Mouse (Mus musculus) cerebellum, postnatal 4 days (tissue): Measurements from ENCODE around the gene Tmco1.
A peak's percentile ranks its signal among the peaks of the same experiment; 100 is the strongest.

Experiments used
- DNase-seq, 2 experiments: peaks; one replicate each; pipeline ENCODE4 v3.0.0; 2022; ENCODE audit warnings: low spot score in 2 of 2, mixed read lengths in 1 of 2

Gene Tmco1

DNA sequence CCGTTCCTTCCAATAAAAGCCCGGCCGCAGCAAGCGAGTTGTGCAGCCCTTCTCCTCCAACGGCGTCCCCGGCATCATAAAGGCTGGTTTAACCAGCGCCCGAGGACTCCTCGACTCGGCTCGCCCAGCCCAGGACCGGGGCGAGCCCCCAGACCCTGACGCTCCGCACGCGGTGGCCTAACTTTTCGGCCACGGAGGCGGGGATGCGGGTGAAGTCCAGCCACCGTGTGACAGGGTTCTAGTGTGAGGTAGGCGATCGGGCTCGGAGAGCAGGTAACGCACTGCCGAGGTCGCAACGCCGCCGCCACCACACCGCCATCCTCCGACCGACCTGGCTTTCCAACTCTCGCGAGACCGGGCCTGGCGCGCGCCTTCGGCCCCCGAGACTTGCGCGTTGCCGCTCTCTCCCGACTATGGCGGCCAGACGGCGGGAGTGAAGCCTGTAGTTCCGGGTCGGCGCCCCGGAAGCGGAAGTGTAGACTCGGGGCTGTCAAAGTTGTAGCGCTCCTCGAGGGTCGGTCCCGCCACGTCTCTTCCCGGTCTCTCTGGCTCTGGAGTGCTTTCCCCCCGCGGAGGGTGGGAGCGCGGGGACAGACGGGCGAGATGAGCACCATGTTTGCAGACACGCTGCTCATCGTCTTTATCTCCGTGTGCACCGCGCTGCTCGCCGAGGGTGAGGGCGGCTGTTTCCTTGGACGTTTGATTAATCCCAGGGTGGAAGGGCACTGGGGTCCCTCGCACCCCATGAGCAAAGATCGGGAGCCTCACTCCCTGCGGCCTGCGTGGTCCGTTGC, at the start of gene Tmco1:
Gene Tmco1 (plus strand): TSS at position 118 of the 794 bp plus-strand sequence.
- DNase-seq, result peak; percentile 97 to 99

DNA sequence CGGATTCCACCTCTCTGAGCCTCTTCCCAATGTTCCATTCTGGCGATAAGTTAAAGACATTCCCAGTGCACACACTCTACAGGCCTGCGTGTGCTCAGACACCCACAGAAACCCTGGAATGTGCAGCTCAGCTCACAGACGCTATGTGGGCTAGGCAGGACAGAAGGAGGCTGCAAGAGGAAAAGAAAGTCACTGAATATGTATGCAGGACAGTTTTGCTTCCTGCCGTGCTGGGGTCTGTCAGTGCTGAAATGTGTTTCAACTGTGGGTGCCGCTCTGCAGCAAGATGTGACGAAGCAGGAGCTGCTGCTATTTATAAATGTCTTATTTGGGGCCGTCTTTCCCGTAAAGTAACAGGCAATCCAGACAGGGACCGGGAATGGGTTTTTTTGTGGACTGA, 48.5 kb upstream of the Tmco1 start:
- DNase-seq, result no peak

DNA sequence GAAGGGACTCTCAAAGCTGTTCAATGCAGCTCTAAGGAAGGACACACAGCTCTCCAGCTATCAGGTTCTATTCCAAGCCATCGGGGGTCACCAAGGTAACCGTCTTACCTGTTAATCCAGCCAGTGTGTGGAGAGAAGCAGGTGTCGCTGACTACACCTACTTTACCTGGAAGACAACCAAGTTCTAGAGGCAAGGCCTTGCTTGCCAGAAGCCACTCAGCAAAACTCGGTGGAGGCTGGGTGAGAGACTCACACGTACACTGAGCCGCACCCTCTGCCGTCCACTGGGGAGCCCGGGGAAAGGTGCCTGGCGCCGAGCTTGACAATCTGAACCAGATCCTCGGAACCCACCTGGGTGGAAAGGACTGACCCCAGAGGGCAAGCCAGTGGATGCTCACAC, 46.4 kb upstream of the Tmco1 start:
- DNase-seq, result no peak

DNA sequence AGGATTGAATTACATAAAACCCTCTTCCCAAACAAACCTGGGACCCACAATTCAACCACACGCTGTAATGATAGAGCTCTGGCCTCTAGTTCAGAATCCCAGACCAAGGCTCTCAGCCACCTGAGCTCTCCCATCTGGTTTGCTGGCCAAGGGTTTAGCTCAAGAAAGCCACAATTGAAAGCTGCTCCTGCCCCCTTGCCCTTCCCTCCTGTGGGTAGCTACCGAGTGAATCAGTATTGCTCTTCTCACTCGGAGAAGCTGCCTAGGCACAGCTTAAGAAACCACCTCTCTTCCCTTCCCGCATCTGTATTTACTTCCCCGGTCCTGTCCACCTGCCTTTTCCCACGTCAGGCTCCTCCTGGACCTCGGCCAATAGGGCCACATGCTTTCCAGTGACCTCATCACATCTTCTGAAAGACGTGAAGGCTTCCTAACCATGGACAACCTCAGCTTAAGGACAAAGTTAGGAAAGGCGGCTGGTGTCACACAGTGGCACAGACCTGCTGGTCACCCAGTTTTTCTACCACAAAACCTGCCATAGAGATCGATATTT, 45.6 kb upstream of the Tmco1 start:
- DNase-seq, result no peak

DNA sequence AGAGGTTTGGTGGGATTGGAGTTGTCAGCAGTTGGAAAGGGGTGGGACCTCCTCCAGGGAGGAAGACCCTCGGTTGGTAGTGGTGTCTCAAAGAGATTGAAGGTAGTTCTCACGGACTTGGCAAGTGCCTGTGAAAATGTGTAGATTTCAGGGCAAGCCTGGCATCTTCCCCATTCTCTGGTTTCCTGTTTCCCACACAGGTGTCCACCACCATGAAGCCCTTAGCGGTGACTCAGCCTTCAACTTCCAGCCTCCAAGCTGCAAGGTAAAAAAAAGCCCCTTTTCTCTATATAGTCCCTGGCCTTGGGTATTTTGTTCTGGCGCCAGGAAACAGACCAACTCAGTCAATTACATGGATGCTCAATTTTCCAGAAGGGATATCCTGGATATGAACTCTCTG, 42.8 kb upstream of the Tmco1 start:
- no peak for DNase-seq

DNA sequence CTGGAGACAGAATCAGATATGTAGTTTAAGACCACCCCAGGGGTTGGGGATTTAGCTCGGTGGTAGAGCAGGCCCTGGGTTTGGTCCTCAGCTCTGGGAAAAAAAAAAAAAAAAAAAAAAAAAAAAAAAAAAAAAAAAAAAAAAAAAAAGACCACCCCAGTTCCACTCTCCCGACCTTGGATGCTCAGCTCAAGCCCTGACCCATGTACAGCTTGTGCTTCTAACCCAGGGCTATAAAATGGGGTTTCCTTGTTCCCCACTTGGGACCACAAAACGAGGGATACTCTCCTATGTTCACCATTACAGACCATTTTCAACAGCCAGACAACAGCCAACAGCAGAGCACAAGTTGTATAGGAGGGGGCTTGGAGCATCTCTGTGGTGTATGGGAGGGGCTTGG, 41.5 kb upstream of the Tmco1 start:
- no peak for DNase-seq

DNA sequence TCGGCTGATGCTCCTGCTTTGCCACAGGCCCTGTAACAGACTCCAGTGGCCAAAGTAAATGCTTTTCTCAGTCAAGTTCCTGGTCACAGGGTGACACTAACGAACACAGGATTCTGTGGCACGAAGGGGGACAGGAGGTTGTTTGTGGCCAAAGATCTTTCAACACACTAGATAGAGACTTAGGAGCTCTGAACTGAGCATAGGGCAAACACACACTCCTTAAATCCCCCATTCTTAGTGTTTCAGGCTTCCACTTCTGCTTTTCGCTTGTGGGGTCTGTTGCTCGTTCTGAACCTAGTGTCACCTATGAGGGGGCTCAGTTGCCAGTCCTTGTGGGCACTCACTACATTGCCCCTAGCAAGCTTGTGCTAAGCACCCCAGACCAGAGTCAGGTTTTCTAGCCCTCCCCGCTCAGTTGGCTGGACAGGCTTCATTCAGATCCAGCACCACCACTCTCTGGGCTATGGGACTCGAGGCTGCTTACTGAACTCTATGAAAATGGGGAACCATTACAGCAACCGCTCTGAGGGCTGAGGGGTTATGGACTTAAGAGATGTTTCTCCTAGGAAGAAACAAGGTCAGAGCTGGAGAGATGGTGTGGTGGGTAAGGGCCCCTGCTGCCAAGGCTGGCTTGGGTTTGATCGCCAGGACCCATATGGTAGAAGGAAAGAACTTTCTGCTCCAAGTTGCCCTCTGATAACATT, 39.7 kb upstream of the Tmco1 start:
- no peak for DNase-seq

DNA sequence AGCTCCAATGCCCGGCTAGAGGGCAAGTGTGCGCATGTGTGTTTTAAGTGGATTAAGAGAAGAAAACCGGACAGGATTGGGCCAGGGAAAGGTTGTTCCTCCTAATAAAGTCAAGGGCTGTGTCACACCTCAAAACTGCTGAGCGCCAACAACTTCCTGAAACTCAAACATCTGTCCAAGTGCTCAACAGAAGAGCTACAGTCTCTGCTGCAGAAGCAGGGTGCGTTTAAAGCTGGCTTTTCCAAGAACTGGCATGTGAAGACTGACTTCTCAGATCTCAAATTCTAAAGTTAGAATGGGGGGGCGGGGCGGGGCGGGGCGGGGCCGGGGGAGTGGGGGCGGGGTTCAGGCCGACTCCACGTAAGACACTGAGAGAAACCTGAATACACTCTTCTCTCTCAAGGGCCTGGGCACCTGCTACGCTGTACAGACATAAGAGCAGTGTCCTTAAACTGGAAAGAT, 38.8 kb upstream of the Tmco1 start:
- no peak for DNase-seq

DNA sequence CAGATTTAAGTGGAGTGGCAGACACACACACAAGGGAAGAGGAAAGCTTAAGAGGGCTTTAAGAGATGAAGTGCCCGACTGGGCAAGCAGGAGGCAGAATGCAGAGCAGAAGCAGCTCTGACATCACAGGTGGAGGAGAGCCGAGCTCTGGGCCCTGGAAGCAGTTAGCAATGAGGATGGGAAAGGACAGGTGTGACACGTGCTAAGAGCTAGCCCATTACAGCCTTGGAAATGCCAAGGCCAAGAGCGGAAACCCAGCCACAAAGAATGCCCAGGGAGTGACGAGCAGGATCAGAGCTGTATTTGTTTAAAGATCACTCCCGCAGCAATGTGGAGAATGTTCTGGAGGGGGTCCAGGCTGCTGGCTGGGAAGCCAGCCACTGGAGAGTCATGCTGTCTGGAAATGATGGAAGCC, 38.3 kb upstream of the Tmco1 start:
- peak in 1 of 2 experiments; percentile 66 for DNase-seq

DNA sequence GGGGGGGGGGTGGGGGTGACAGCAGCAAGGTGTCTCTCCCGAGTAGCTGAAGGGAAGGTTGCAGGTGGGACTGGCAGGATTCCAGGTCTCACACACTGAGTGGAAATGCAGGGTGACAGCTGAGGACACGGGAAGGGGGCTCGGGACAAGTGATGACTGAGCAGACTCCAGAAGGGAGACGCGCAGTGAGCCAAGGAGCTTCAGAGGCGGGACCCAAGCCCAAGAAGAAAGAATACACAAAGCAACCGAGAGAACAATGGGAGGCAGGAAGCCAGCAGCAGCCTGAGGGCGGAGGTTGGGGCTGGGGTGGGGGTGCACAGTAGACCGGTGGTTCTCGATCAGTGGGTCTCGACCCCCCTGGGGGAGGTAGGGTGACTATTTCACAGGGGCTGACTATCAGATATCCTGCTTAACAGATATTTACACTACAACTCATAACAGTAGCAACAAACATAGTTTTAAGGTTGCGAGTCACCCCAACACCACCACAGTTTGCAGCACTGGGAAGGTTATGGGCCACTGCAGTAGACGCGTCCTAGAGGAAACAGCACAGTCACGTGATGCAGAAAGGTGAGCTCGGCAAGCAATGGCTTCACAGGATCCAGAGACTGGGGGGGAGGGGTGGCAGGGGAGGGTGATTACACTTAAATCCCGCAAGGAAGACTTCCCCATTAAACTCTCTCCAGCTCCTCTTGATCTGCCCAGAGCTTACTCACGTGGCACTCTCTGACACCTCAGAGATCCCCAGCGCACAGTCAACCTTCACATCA, 37.7 kb upstream of the Tmco1 start:
- DNase-seq, result peak in 1 of 2 experiments; percentile 54

DNA sequence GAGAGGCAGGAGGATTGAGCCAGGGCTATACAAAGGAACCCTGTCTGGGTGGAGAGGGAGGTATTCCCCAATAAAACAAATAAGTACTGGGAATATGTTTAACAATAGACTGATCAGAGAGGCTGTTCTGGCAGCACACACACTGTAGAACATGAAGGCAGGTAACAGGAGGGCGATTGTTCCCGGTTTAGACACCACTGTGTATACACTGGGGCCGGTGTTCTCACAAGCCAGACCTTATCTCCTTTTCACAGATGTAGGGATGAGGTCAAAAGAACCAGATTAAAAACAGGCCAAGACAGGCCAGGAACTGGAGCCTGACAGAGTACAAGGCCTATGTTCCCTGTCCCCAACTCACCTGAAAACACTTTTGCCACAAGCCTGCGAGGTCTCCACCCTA, 36.9 kb upstream of the Tmco1 start:
- no peak for DNase-seq

DNA sequence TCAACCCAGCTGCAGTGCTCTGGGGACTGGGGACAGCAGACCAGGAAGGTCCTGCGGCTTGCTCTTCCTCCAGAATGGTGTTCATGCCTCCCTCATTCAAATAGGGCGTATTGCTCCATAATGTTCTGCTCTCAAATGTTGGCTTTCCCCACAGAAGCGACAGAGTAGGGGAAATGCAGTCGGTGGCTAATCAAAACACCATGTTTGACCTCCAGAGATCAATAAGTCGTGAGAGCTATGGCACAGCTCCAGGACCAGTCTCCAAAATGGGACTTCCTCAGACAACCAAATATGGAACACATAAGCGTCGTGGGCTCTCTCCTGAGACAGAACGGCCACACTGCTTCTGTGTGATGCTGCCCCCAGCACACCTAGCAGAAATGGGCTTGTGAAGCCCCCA, 36.3 kb upstream of the Tmco1 start:
- no peak for DNase-seq

DNA sequence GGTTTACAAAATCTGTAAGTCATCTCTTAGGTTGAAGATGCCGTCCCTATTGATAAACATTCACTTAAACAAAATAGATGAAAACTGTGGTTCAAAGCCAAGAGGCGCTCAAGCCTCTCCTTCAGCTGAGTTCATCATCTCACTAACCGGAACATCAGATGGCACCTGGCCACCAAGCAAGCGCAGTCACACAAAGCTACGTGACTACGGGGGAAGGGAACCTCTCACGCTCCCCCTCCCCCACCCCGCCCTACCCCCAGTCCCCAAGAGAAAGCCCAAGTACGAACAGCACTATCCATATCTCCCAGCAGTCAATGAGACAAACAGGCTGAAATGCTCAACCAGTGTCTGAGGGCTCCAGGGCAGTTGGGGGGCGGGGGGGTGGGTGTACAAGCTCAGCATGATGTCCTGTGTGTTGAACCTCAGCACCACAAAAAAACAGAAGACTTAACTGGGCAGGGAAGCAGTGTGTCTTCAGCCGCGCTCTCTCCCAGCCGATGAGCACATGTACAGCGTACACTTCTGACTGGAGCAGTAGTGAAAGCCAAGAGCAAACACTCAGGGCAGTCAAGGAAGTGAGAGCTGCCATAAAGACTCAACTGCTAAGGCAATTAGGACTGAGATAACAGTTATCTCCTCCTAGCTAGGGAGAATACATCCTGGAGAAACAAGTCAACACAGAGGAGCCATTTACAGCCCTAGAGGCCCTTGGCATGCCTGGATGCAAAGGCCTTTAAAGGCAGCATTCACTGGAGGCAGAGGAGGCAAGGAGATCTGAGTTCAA, 34.6 kb upstream of the Tmco1 start:
- DNase-seq, result no peak

DNA sequence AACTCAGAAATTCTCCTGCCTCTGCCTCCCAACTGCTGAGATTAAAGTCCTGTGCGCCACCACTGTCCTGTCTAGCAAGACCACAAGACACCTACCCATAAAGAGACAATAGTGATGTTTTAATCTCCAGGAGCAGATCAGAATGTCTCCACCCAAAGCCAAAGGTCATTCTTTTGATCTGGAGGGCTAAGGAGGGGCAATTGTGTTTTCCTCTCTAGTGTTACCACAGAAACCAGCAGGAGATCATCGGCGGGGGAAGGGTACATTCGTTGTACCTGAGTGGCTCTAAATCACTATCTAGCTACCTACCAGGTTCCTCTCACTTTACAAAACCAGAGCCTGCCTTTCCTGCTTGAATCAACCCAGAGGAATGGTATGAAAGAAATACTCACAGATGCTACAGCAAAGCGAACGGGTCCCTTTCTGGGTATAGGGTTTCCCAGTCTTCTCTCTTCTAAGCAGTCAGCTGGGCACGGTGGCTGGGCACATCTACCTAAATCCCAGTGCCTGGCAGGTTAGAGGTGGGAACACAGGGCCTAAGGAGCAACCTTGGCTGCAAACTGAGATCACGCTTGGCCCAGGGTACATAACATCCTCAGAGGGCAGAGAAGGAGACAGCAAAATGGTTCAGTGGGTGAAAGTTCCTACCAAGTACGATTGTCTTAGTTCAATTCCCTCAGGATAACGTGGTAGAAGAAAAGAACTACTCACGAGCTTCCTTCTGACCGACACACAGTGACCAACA, 33.4 kb upstream of the Tmco1 start:
- DNase-seq, result no peak

DNA sequence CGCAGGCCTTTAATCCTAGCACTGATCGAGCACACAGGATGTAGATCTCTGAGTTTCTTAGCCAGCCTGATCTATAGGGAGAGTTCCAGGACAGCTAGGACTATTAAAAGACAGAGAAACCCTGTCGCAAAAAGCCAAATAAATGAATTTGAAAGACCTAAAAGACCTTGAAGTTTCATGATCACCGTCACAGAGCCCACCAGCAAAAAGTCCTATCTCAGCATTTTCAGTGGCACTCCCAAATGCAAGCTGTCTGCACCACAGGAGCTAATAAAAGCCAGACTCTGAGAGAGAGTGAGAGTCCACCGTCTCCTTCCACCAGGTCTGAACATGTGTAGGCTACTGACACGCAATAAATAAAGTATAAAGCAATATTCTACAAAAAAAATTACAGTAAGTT, 29.8 kb upstream of the Tmco1 start:
- DNase-seq, result no peak

DNA sequence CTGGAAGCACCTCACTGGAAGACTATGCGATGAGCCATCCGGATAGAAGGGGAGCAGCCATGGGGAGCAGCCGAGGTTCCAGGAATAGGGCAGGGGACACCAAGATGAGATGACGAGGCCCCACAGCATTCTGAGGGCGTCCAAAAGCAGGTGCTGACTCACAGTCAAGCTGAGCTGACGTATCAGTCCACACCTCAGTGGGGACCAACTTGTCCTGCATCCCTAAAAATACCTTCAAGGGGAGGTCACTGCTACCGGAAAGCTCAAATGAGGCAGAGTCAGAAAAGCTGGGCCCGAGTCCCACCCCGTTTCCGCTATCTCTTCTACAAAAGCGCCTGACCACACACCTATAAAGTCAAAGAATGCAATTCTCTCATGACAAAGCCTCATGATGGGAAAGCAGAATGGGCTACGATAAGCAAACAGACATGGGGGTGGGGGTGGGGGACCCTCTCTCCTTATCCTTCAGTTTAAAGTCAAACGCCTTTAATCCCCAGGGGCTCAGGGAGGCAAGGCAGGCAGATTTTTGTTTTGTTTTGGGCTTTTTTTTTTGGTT, 28.9 kb upstream of the Tmco1 start:
- DNase-seq, result no peak

DNA sequence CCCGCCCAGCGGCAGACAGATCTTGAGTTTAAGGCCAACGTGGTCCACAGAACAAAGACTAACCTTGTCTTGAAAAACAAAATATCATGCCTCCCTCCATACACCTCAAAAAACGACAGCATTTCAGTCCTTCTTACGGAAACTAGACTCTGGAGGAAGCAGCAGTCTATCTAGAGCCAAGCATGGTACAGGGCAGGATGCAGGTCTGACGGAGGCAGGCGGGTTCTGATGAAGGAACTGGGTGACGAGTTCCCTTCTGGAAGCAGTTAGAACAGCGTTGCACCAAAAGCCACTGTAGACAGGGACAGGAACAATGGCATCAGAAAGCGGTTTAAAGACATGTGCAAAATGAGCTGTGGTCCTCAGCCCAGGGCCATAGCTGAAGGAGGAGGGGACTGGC, 28.1 kb upstream of the Tmco1 start:
- DNase-seq, result no peak

DNA sequence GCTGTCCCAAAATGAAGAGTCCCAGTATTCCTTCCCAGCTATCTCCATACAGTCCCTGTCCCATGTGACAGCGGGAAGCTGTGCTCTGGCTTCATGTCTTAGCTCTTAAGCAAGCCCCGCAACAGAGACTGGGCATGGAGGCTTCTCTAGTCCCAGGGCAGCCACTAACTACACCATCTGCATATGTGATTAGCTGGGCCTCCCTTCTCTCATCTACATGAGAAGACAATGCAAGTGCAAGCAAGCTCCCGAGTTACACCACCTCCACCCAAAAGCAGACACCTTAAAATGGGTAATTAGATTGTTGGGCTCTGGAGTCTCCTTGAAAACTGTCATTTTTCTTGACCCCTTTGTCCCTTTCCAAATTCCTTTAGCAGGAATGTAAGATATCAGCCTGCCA, 26.1 kb upstream of the Tmco1 start:
- DNase-seq, result no peak

DNA sequence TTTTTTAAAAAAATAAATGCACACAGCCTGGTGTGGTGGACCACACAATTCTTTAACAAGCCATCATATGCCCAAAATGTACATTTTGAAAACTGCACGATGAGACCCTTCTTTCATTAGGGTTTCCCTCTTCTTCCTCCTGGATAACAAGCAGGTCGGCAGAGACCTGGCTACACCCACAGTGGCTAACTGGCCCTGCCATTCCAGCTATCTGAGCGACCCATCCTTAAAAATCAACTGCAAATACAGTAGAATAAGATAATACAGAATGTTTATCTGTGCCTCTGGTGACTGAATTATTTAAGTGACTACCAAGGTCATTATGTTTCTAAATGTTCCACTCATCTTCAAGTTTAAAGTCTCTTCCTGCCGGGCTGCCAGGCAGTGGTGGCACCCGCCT, 25.4 kb upstream of the Tmco1 start:
- DNase-seq, result no peak
